Mouse (Mus musculus): ENCODE measurements at regions not wholly inside any gene's neighbourhood (a gene's known extent, or its start where the extent isn't known, plus 50 kb on each side); places are given as distances from the start of the nearest gene placed in this dataset.

DNA sequence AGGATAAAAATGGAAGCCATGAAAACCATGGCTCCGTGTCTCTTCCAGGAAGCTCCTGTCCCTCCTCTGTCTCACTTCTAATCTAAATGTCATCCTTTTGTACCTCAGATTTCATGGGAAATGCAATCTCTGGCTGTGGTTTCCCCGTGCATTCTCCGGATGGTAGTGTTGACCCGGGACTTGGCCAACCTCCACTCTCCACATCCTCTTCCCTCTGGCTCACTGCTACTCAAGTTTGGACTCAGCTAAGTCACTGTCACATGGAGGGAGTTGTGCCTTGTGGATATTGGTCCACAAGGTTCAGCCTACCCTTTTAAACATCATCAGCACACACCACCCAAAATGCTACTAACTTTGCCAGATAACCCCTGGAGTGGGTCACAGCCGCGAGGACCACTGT, 226.4 kb downstream of the Irs2 start:
- Histone ChIP-seq H3K27ac (ENCODE audit: control insufficient read depth, low read depth, low read length) (no peak overlapping the region), H3K4me3 (ENCODE audit: control insufficient read depth in 1 of 2, insufficient read depth in 1 of 2, low read depth in 2 of 2, low read length in 2 of 2) (no peak overlapping the region), H3K79me2 (ENCODE audit: control insufficient read depth, insufficient read depth, low read length, poor library complexity) (no peaks in the 10 kb centered on the region), H3K9me3 (replicated peaks; ENCODE audit: insufficient read depth, low read length) (no peaks in the 10 kb centered on the region), H3K27me3 (ENCODE audit: control insufficient read depth in 1 of 2, insufficient read depth in 2 of 2, low read length in 2 of 2) (no peaks in the 10 kb centered on the region), H3K9ac (ENCODE audit: control insufficient read depth, low read depth, low read length, poor library complexity, severe bottlenecking) (no peak overlapping the region), H3K4me1 (ENCODE audit: control insufficient read depth in 1 of 2, insufficient read depth in 2 of 2, low read length in 2 of 2) (no peaks in the 10 kb centered on the region), H3K36me3 (ENCODE audit: control insufficient read depth in 1 of 2, insufficient read depth in 2 of 2, low read length in 2 of 2) (no peaks in the 10 kb centered on the region)
- no peak for DNase-seq (ENCODE audit: low read depth, low spot score)
- TF ChIP-seq ELF1 (IDR thresholded peaks at IDR 0.05; ENCODE audit: low read depth, low read length): no peak
- no peak for TF ChIP-seq RAD21 (IDR thresholded peaks at IDR 0.05; ENCODE audit: low read depth, low read length)
- TF ChIP-seq BHLHE40 (IDR thresholded peaks at IDR 0.05; ENCODE audit: borderline replicate concordance, low read depth, low read length): no peak
- no peak for TF ChIP-seq TCF12 (IDR thresholded peaks at IDR 0.05; ENCODE audit: low read depth, low read length)
- TF ChIP-seq ETS1 (IDR thresholded peaks at IDR 0.05; ENCODE audit: low read depth, low read length): no peak
- TF ChIP-seq USF1 (IDR thresholded peaks at IDR 0.05; ENCODE audit: low read depth, low read length): no peak
- TF ChIP-seq NELFE (IDR thresholded peaks at IDR 0.05; ENCODE audit: low read depth, low read length): no peak
- TF ChIP-seq ZMIZ1 (IDR thresholded peaks at IDR 0.05; ENCODE audit: low read depth, low read length): no peak
- TF ChIP-seq MYB (IDR thresholded peaks at IDR 0.05; ENCODE audit: low read depth, low read length): no peak
- TF ChIP-seq ZNF384 (IDR thresholded peaks at IDR 0.05; ENCODE audit: low read depth, low read length): no peak
- no peak for TF ChIP-seq SMC3 (IDR thresholded peaks at IDR 0.05; ENCODE audit: low read depth, low read length)
- TF ChIP-seq USF2 (IDR thresholded peaks at IDR 0.05; ENCODE audit: borderline replicate concordance in 1 of 2, insufficient read depth in 1 of 2, low read depth in 1 of 2, low read length in 2 of 2): no peak
- no peak for TF ChIP-seq NRF1 (IDR thresholded peaks at IDR 0.05; ENCODE audit: insufficient read depth, low read depth, low read length, poor library complexity, severe bottlenecking)
- TF ChIP-seq GABPA (IDR thresholded peaks at IDR 0.05; ENCODE audit: low read depth, low read length): no peak
- no peak for TF ChIP-seq TAL1 (IDR thresholded peaks at IDR 0.05; ENCODE audit: low read length)
- TF ChIP-seq ZKSCAN1 (IDR thresholded peaks at IDR 0.05; ENCODE audit: low read depth, low read length): no peak

GRCm38 (mm10) chr8:10779636-10780035, 228.6 kb downstream of the Irs2 start:
- TF ChIP-seq SIN3A (IDR thresholded peaks at IDR 0.05; ENCODE audit: low read length) (no peak), MYC (IDR thresholded peaks at IDR 0.05; ENCODE audit: low read depth, low read length) (no peak), ZNF384 (IDR thresholded peaks at IDR 0.05; ENCODE audit: low read depth, low read length) (no peak), MYB (IDR thresholded peaks at IDR 0.05; ENCODE audit: low read depth, low read length) (no peak), HCFC1 (IDR thresholded peaks at IDR 0.05; ENCODE audit: low read depth, low read length) (no peak), CTCF (IDR thresholded peaks at IDR 0.05 in 2 of 3, conservative IDR thresholded peaks at IDR 0.05 in 1 of 3; ENCODE audit: control insufficient read depth in 1 of 3, insufficient read depth in 1 of 3, low read depth in 2 of 3, low read length in 3 of 3, poor library complexity in 1 of 3, severe bottlenecking in 1 of 3) (no peak), E2F4 (IDR thresholded peaks at IDR 0.05; ENCODE audit: borderline replicate concordance, low read depth, low read length) (no peak), POLR2AphosphoS2 (IDR thresholded peaks at IDR 0.05; ENCODE audit: low read length) (no peak), MXI1 (IDR thresholded peaks at IDR 0.05; ENCODE audit: low read depth, low read length) (no peak), CHD2 (IDR thresholded peaks at IDR 0.05; ENCODE audit: low read length) (no peak), NRF1 (IDR thresholded peaks at IDR 0.05; ENCODE audit: insufficient read depth, low read depth, low read length, poor library complexity, severe bottlenecking) (no peak), GABPA (IDR thresholded peaks at IDR 0.05; ENCODE audit: low read depth, low read length) (no peak), ZC3H11A (IDR thresholded peaks at IDR 0.05; ENCODE audit: low read depth, low read length) (no peak), POLR2A (IDR thresholded peaks at IDR 0.05; ENCODE audit: control insufficient read depth in 1 of 2, insufficient read depth in 1 of 2, low read depth in 1 of 2, low read length in 2 of 2, poor library complexity in 1 of 2) (no peak), RAD21 (IDR thresholded peaks at IDR 0.05; ENCODE audit: low read depth, low read length) (no peak), GATA1 (IDR thresholded peaks at IDR 0.05; ENCODE audit: low read depth, low read length) (no peak)

More at GRCm38 (mm10) chr8:10779636-10780035, 228.6 kb downstream of the Irs2 start:
- Histone ChIP-seq H3K79me2 (ENCODE audit: control insufficient read depth, insufficient read depth, low read length, poor library complexity) (no peaks in the 10 kb centered on the region), H3K9ac (ENCODE audit: control insufficient read depth, low read depth, low read length, poor library complexity, severe bottlenecking) (no peak overlapping the region), H3K27me3 (ENCODE audit: control insufficient read depth in 1 of 2, insufficient read depth in 2 of 2, low read length in 2 of 2) (no peaks in the 10 kb centered on the region), H3K9me3 (replicated peaks; ENCODE audit: insufficient read depth, low read length) (no peaks in the 10 kb centered on the region), H3K36me3 (ENCODE audit: control insufficient read depth in 1 of 2, insufficient read depth in 2 of 2, low read length in 2 of 2) (no peaks in the 10 kb centered on the region), H3K4me3 (ENCODE audit: control insufficient read depth in 1 of 2, insufficient read depth in 1 of 2, low read depth in 2 of 2, low read length in 2 of 2) (no peak overlapping the region), H3K27ac (ENCODE audit: control insufficient read depth, low read depth, low read length) (no peak overlapping the region), H3K4me1 (ENCODE audit: control insufficient read depth in 1 of 2, insufficient read depth in 2 of 2, low read length in 2 of 2) (no peaks in the 10 kb centered on the region)
- DNase-seq (ENCODE audit: low read depth, low spot score): no peak
